Mouse (Mus musculus): ENCODE data around the gene Cemip2. TPM values are rescaled to one million over a fixed set of nuclear protein-coding genes. Genes with fewer than 3 reads are reported as not detected.

Gene Cemip2
- polyA plus RNA-seq (2015; fragmentation: Nextera tagmentation; extraction: Ambion mirVana): 49.1 and 54.1 TPM in 2 replicates

DNA sequence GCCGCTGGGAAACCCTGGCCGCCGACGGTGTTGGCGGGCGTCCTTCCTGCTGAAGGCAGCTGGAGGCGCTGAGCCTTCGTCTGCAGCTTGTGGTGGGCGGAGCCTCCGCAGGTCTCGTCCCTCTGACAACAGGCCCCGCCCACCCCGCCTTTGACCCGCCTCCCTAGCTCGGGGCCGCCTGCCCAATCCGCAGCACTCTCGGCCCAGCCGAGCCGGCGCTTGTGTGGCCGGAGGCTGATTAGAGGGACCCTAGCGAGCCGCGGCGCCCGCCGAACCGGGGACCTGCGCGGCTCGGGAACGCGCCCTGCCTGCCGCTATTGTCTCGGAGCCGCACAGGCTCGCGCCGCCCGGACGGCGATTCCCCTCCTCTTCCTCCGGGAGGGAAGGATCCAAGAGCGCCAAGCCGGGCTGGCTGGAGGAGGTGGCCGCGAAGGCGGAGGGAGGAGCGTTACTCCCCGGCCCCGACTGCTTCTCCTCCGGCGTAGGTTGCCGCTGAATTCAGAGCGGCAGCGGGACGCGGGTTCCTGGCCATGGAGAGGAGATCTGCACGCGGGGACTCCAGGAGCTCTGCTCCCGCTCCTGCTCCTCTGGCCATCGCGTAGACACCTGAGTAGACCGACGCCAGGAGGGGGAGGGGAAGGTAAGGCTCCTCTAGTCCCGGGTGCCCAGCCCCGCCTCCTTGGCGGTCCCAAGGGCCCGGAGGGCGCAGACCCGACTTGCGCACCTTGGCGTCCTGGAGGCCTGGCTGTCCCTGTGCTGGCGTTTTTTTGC, at the start of gene Cemip2:
TSS of gene Cemip2 (plus strand) at position 196 of the 771 bp plus-strand sequence.
- no peaks in the 10 kb centered on the region for H3K36me3 ChIP-seq
- H3K27ac ChIP-seq: peak within 1 kb of the TSS; percentile 97
- WGBS: under 1% methylated on average over 75 of the region's 75 CpGs
- H3K27me3 ChIP-seq: no peaks in the 10 kb centered on the region
- H3K9ac ChIP-seq: peak within 1 kb of the TSS; percentile 96
- peak; percentile 94 for ATAC-seq (ENCODE audit: low FRiP score)
- H3K4me1 ChIP-seq (replicated peaks): peaks cover 49% of the 10 kb centered on the region
- H3K4me2 ChIP-seq: peak within 1 kb of the TSS; percentile 93
- peak within 1 kb of the TSS; percentile 94 for H3K4me3 ChIP-seq
- H3K9me3 ChIP-seq: no peaks in the 10 kb centered on the region

DNA sequence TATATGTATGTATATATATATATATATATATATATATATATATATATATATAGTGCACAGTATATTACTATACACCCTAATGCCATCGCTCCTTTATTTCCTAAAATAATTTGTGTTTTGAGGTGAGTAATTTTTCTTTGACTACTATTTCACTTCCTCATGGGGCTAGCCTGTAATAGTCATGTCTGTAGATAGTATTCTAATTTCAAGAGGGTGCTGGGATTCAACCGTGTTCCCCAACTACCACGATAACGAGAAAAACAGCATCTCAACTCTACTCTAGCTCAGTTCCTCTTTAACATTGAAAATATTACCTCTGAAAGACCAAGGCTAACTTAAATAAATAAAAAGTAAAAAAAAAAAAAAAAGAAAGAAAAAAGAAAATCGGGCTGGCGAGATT, 49.8 kb upstream of the Cemip2 start:
- WGBS: 91% methylated on average over 6 of the region's 6 CpGs

DNA sequence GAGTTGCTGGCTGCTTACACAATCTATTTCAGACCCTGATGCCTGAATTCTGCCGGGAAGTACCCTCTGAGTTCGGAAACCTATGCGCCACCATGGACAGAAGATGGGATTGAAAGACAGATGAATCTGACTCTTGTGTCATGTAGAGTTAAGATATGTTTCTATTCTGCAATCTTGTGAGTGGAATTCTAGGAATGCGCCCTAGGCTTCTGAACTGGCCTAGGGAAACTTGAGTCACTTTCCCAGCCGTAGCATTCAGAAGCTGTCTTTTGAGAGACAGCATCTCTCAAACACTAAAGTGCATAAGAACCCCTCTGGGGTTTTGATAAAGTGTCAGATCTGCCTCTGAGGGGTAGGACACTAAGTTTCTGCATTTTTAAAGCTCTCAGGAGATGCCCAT, 46.3 kb upstream of the Cemip2 start:
- Histone ChIP-seq H3K27ac (no peak overlapping the region), H3K36me3 (no peaks in the 10 kb centered on the region), H3K4me2 (no peak overlapping the region), H3K27me3 (no peaks in the 10 kb centered on the region), H3K4me1 (replicated peaks) (no peaks in the 10 kb centered on the region), H3K9ac (no peak overlapping the region), H3K9me3 (no peaks in the 10 kb centered on the region), H3K4me3 (no peak overlapping the region)
- 90% methylated on average over 5 of the region's 5 CpGs for WGBS
- no peak for ATAC-seq (ENCODE audit: low FRiP score)

More for the DNA sequence above, 49.8 kb upstream of the Cemip2 start:
- Histone ChIP-seq H3K4me2 (no peak overlapping the region), H3K27me3 (no peaks in the 10 kb centered on the region), H3K9me3 (no peaks in the 10 kb centered on the region), H3K36me3 (no peaks in the 10 kb centered on the region), H3K4me3 (no peak overlapping the region), H3K4me1 (replicated peaks) (0 out of 2 replicates have a peak, but pooled peaks cover 3% of the 10 kb centered on the region), H3K9ac (no peak overlapping the region), H3K27ac (no peak overlapping the region)
- ATAC-seq (ENCODE audit: low FRiP score): no peak

DNA sequence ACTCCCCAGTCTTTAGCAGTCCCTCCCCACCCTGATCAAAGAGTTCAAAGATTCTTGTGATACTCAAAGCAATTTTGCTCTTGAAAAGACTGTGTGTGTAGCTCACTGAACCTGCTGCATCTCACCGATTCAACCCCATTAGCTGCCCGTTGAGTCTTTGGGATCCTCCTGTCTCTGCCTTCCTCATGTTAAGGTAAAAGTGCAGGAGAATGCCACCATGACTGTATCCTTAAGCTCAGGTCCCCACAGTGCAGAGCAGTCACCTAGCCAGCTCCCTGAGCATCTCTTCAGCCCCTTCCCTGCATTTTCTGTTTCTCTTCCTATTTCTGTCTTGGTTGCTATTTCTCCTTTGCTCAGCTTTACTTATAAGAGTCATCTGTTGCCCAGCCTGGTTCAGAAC, 45.0 kb upstream of the Cemip2 start:
- H3K4me1 ChIP-seq (replicated peaks): peaks cover 4% of the 10 kb centered on the region; the same call in 1 of the 2 replicates
- no peaks in the 10 kb centered on the region for H3K27me3 ChIP-seq
- no peaks in the 10 kb centered on the region for H3K36me3 ChIP-seq
- H3K4me3 ChIP-seq: no peak overlapping the region
- no peak overlapping the region for H3K27ac ChIP-seq
- no peak overlapping the region for H3K9ac ChIP-seq
- H3K9me3 ChIP-seq: no peaks in the 10 kb centered on the region
- no peak overlapping the region for H3K4me2 ChIP-seq
- no peak for ATAC-seq (ENCODE audit: low FRiP score)
- WGBS: 97% methylated on average over 2 of the region's 2 CpGs

DNA sequence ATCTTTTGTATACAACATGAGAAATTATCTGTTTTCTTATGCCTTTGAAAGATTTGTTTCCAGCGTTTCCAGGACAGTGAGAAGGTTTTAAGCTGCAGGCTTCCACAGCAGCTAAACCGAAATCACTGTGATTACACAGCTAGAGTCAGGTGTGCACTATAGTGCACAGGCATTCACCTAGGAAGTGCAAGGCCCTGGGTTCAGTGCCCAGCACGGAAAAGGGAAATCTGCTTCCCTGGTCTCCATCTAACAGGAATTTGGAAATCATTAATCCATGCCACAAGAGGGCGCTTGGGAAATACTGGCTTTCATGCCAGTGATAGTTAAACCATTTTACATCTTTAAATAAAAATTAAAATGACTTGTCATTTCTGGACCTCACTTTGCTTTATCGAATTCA, 44.0 kb upstream of the Cemip2 start:
- Histone ChIP-seq H3K4me3 (no peak overlapping the region), H3K9me3 (no peaks in the 10 kb centered on the region), H3K36me3 (no peaks in the 10 kb centered on the region), H3K4me2 (no peak overlapping the region), H3K9ac (no peak overlapping the region), H3K4me1 (replicated peaks) (peaks cover 9% of the 10 kb centered on the region), H3K27me3 (no peaks in the 10 kb centered on the region), H3K27ac (no peak overlapping the region)
- ATAC-seq (ENCODE audit: low FRiP score): no peak
- 40% methylated on average over 5 of the region's 5 CpGs for WGBS

DNA sequence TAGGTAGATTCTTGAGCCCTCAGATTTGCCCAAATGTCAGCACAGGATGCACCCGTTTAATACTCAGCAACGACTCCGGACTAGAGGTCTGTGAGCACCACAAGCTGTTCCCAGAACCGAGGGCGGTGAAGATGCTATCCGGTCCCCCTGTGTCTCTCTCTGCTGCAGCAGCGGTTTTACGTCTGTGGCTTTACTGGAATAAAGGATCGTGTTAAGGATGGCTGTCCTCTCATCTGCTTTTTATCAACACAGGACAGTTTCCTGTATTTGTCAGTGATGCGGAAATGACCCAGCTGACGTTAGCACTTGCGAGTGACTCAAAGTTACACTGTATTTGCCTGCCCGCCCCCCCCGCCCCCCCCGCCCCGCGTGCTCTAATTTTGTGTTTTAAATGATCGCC, 40.7 kb upstream of the Cemip2 start:
- Histone ChIP-seq H3K4me2 (no peak overlapping the region), H3K36me3 (no peaks in the 10 kb centered on the region), H3K4me3 (no peak overlapping the region), H3K27me3 (no peaks in the 10 kb centered on the region), H3K27ac (peak overlapping the region; percentile 76; the same call in 1 of the 2 replicates), H3K9me3 (no peaks in the 10 kb centered on the region), H3K9ac (no peak overlapping the region), H3K4me1 (replicated peaks) (peaks cover 9% of the 10 kb centered on the region)
- WGBS: 74% methylated on average over 18 of the region's 18 CpGs
- no peak for ATAC-seq (ENCODE audit: low FRiP score)

DNA sequence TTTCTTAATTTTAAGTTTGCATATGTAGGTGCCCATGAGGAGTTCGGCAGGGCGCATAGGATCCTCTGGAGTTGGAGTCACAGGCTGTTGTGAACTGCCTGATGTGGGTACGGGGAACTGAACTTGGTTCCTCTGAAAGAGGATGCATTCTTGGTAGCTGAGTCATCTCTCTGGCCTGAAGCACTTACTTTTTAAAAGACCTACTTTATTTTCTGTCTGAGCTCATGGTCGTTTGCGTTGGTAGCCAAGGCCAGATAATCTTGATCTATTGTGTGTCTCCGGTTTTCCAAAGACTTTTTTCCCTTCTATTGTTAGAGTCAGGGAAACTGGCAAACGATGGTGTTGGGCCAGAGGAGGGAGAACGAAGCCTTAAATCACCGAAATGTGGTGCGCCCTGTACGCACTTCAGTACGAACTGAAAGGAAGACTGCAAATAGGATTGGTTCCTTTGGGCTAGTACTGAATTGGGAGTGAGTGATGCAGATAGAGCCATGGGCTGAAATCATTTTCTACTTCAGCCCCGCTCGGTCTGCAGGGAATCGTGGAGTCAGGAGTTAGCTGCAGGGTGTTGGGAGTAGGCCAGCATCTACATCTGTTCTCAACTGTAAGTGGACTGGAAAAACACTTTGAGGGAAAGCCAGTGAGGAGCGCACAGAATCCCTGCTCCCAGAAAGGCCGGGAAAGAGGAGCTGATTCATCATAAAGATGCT, 40.1 kb upstream of the Cemip2 start:
- Histone ChIP-seq H3K4me3 (no peak overlapping the region), H3K4me1 (replicated peaks) (peaks cover 9% of the 10 kb centered on the region), H3K4me2 (0 out of 2 replicates have a peak overlapping the region, but pooled peaks have one; percentile 0), H3K27ac (peak overlapping the region; percentile 76), H3K9me3 (no peaks in the 10 kb centered on the region), H3K9ac (no peak overlapping the region), H3K36me3 (no peaks in the 10 kb centered on the region), H3K27me3 (no peaks in the 10 kb centered on the region)
- ATAC-seq (ENCODE audit: low FRiP score): peak; percentile 80
- 57% methylated on average over 17 of the region's 17 CpGs for WGBS

DNA sequence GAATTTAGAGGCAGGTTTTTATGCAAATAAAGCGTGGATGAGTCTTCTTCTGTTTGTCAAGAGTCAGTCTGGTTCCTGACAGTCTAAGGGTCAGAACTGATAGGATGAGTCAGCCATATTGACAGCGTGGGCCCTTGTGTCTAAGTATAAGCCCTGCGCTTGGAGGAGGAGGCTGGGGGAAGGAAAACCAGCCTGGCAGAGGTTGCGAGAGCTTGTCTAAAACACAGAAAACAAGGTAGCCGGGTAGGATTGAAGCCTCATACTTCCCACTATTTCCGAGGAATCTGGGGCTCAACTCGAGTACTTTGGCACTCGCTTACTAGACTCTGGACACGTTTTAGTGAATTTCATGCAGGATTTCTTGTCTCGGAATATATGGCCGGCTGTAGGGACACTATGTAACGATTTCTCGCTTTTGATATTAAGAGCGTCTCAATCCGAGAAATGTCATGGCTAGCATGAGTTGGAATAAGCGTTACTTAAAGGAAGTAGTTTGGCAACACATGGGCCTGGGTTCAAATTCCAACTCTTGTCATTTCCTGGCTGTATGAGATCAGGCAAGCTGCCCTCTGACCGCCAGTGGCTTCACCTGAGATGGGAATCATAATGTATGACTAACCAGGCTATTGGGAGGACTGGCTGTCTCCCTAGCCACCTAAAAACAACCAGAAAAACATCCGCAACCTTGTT, 39.4 kb upstream of the Cemip2 start:
- Histone ChIP-seq H3K27me3 (no peaks in the 10 kb centered on the region), H3K9me3 (no peaks in the 10 kb centered on the region), H3K4me3 (no peak overlapping the region), H3K4me1 (replicated peaks) (peaks cover 9% of the 10 kb centered on the region), H3K27ac (peak overlapping the region; percentile 45), H3K4me2 (no peak overlapping the region), H3K9ac (no peak overlapping the region), H3K36me3 (no peaks in the 10 kb centered on the region)
- WGBS: 92% methylated on average over 18 of the region's 18 CpGs
- ATAC-seq (ENCODE audit: low FRiP score): no peak

DNA sequence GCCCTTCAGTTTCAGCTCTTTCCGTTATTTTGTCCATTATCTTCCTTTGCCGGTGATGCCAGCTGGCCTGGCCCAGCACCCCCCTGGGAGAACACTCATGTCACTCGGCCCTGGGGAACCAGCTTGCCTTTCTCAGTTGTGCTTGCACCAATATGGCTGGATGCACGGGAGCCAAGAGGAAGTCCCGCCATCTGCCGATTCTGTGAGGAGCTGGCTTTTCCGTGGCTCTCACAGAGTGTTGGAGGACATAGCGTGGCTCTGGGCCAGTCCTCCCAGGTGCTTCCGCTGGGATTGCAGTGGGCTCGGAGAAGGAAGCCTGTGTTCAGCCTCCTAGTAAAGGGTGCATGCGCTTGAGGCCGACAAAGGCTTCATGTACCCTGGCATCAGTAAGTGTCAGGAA, 36.0 kb upstream of the Cemip2 start:
- Histone ChIP-seq H3K4me2 (no peak overlapping the region), H3K9me3 (no peaks in the 10 kb centered on the region), H3K27me3 (no peaks in the 10 kb centered on the region), H3K9ac (no peak overlapping the region), H3K4me1 (replicated peaks) (peaks cover 9% of the 10 kb centered on the region), H3K27ac (peak overlapping the region; percentile 62), H3K36me3 (no peaks in the 10 kb centered on the region), H3K4me3 (no peak overlapping the region)
- WGBS: 74% methylated on average over 12 of the region's 12 CpGs
- peak; percentile 37 for ATAC-seq (ENCODE audit: low FRiP score)

DNA sequence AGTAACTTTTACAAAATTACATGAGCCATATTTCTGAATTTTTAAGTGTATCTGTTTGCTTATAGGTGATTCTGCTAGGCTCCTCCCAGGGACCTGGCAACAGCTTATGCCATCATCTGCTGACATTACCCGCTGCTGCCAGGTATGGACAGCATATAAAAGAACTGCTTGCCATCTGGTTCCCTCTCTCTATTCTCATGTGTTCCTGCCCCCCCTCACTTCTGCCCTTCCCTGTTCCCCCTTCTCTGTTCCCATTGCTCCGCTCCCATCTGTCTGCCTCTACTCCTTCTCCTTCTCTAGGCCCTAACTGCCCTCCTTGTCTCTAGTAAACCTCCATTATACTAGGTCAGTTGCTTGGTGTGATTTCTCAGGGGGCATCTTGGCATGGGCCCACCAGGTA, 32.6 kb upstream of the Cemip2 start:
- no peaks in the 10 kb centered on the region for H3K27me3 ChIP-seq
- WGBS: 79% methylated on average over 2 of the region's 2 CpGs
- ATAC-seq (ENCODE audit: low FRiP score): no peak
- H3K4me2 ChIP-seq: no peak overlapping the region
- no peaks in the 10 kb centered on the region for H3K9me3 ChIP-seq
- H3K36me3 ChIP-seq: no peaks in the 10 kb centered on the region
- H3K4me1 ChIP-seq (replicated peaks): no peaks in the 10 kb centered on the region
- H3K9ac ChIP-seq: no peak overlapping the region
- no peak overlapping the region for H3K4me3 ChIP-seq
- no peak overlapping the region for H3K27ac ChIP-seq

DNA sequence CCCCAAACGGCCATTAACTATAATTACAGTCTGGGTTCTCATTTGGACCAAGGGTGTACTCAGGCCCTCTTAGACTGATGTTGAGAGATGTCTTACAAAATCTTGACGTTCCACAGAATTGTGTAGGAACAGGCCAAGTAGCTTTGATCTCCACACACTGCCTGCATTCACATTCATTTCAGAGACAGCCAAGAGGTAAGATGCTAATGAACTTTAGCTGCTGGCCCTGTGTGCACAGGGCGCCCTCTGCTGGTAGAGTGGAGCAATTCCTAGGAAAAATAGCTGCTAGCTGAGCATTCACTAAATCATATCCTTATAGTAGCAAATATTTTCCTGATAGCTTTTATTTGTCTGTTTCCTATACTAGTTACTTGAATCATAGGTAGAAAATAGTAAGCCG, 30.8 kb upstream of the Cemip2 start:
- Histone ChIP-seq H3K4me2 (no peak overlapping the region), H3K4me3 (no peak overlapping the region), H3K9ac (no peak overlapping the region), H3K27ac (no peak overlapping the region), H3K36me3 (no peaks in the 10 kb centered on the region), H3K27me3 (no peaks in the 10 kb centered on the region), H3K4me1 (replicated peaks) (no peaks in the 10 kb centered on the region), H3K9me3 (no peaks in the 10 kb centered on the region)
- ATAC-seq (ENCODE audit: low FRiP score): no peak
- WGBS: 27% methylated on average over 4 of the region's 4 CpGs

DNA sequence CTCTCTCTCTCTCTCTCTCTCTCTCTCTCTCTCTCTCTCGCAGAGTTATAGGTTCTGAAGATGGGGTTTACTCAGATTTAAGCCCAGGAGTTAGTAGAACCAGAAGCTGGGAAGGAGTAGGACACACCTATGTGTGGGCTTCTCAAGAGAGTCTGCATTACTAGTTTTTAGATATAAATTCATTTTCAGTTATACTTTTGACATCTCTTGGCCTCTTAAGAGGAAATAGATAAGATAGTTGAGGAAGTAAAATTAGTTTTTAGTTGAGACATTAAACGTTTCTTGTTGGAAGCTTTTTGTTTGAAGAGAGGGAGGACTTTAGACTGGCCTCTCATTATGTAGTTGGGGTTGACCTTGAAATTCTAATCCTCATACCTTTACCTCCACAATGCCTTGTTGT, 28.0 kb upstream of the Cemip2 start:
- Histone ChIP-seq H3K4me2 (no peak overlapping the region), H3K9me3 (no peaks in the 10 kb centered on the region), H3K4me3 (no peak overlapping the region), H3K4me1 (replicated peaks) (no peaks in the 10 kb centered on the region), H3K36me3 (no peaks in the 10 kb centered on the region), H3K9ac (no peak overlapping the region), H3K27ac (no peak overlapping the region), H3K27me3 (no peaks in the 10 kb centered on the region)
- 66% methylated on average over 2 of the region's 2 CpGs for WGBS
- no peak for ATAC-seq (ENCODE audit: low FRiP score)

All from hindbrain, embryonic 13.5 days (tissue).